Mouse (Mus musculus): ENCODE results near the gene Ubap2.

Gene Ubap2

GRCm38 (mm10) chr4:41158251-41158650 lies 116.7 kb downstream of the Ubap2 start:
- DNase-seq, result no peak

DNA sequence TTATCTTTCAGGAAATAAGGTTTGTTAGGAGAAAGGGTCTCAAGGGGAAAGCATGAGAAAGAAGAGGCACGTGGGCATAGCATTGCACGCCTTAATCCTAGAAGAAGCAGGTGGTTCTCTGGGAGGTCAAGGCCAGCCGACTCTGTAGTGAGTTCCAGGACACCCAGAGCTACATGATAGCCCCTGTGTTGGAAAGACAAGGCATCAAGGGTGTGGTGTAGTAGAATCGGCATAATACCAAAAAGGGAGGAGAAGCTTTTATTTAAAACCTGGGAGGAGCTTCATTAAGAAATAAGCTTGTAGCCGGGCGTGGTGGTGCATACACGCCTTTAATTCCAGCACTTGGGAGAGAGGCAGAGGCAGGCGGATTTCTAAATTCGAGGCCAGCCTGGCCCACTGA lies 118.0 kb downstream of the Ubap2 start:
- no peak for DNase-seq

- no peak for DNase-seq
Measured at GRCm38 (mm10) chr4:41153146-41153545, 121.8 kb downstream of the Ubap2 start.

DNA sequence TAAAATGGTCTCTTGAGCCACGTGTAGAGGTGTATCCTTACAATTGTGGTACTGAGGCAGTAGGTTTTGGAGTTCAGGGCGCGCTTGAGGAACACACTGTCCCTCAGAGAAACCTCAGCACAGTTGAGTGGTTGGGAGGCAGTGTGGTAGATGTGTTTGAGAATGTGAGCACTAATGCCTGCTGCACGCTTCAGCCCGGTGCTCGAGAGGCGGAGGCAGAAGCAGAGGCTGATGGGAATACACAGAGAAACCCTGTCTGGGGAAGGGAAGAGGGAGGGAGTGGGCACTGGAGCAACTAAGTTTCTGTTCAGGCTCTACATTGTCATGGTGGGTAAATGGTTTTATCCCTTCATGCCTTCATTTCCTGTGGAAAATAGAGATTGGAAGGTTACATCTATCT lies 123.8 kb downstream of the Ubap2 start:
- DNase-seq, result no peak

- DNase-seq, result no peak
Measured at GRCm38 (mm10) chr4:41149891-41150290, 125.1 kb downstream of the Ubap2 start.

Data from kidney, adult 8-10 months (tissue).